Mouse (Mus musculus) thymus, adult 2 months (tissue): ENCODE results near the gene Crabp2.

Experiments used
- CTCF ChIP-seq: fragments of 200-500 bp; IDR thresholded peaks from 2 replicates; pipeline ENCODE4 v1.5.1; 2012; ENCODE audit warnings: mild to moderate bottlenecking, control low read depth, low read length, moderate library complexity, borderline replicate concordance; ENCODE audit not compliant: control insufficient read depth, poor library complexity, insufficient read depth; ENCODE audit errors: extremely low read depth
- POLR2A ChIP-seq: fragments of 200-500 bp; IDR thresholded peaks from 2 replicates; pipeline ENCODE4 v1.6.1; 2012; ENCODE audit warnings: mild to moderate bottlenecking, low read length, control low read depth, moderate library complexity; ENCODE audit not compliant: control insufficient read depth, poor library complexity, insufficient read depth; ENCODE audit errors: extremely low read depth

DNA sequence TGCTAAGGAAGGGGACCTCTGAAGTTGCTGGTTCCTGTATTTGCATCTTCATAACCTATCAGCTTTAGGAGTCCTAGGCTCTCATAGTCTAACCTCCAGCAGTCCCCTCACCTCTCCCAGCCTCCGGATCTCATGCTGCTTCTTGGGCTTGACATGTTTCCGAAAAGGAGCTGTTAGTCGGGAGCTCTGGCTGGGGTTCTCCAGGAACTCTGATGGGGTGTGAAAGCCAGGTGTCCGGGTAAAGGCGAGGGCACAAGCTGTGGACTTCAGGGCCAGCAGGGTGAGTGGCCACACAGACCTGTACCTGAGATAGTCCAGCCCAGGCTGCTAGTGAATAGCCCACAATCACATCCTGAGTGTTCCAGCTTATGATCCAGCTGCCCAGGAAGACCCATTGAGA is 21.0 kb upstream of the Crabp2 start:
- TF ChIP-seq CTCF (no peak), POLR2A (no peak)
